Mouse (Mus musculus) gastrocnemius, adult 8-10 months (tissue): Measurements from ENCODE around the gene Camkk2. TPM values are rescaled to one million over a fixed set of nuclear protein-coding genes. Genes with fewer than 3 reads are reported as not detected.

Experiments
- DNase-seq, 2 experiments: peaks; one replicate each; pipeline ENCODE4 v3.0.0; 2022; ENCODE audit warnings: low spot score in 2 of 2
- microRNA-seq: library from miRNA; unstranded; fragments of <30 nt; microRNA quantifications from one replicate; pipeline ENCODE4 v1.2.0, GENCODE M21; 2022
- total RNA-seq, 4 experiments: library from RNA; stranded (reverse); gene quantifications; 2 replicates each; pipeline ENCODE4 v1.2.4; 2022

Gene Camkk2
- total RNA-seq, 4 experiments from 2014 or later = 2.0 to 3.4 (median 3.1) TPM

DNA sequence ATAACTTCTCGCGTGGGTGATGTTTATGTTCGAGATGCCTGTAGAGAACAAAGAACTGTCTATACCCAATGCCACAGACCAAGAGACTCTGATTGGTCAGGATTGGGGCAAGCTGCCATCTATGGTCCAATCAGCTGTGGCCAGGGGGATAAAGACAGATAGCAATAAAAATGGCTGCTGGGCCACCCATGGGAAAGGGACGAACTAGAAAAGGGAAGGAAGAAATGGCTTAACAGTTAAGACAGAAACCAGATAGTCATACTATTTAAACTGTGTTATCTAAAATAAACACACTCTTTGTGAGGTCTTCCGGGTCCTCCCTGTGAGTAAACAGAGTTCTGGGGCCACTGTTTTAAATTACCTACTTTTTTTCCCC lies 78.4 kb downstream of the Camkk2 start:
- DNase-seq = no peak

DNA sequence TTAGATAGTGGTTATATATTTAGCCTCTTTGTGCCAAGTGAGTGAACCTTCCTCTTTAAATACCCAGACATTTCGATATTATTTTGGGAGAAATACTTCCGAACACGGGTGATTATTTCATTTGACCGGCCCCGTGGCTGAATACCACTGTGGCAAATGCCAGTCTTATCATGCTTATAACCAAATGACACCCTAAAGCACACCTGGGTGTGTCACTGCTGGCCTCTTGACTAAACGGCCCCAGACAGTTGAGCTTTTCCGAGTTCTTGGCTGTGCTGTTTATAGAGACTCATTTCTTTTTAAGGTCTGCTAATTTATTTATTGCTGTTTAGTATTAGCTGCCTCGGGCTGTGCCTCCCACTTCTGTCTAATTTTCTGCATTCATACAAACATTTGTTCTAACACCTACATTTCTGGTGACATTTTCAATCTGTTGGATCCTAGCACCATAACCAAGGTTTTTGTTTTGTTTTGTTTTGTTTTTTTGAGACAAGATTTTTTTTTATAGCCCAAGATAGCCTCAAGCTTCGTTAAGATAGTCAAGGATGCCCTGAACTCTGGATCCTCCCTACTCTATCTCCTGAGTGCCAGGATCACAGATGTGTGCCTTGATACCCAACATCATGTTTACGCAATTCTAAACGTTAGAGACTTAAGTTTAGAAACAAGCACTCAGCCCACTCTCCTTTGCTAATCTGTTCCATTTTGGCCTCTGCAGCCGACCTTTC lies 78.9 kb downstream of the Camkk2 start:
- DNase-seq = no peak

- DNase-seq = no peak
Measured at GRCm38 (mm10) chr5:122698701-122699060, 80.5 kb downstream of the Camkk2 start.

DNA sequence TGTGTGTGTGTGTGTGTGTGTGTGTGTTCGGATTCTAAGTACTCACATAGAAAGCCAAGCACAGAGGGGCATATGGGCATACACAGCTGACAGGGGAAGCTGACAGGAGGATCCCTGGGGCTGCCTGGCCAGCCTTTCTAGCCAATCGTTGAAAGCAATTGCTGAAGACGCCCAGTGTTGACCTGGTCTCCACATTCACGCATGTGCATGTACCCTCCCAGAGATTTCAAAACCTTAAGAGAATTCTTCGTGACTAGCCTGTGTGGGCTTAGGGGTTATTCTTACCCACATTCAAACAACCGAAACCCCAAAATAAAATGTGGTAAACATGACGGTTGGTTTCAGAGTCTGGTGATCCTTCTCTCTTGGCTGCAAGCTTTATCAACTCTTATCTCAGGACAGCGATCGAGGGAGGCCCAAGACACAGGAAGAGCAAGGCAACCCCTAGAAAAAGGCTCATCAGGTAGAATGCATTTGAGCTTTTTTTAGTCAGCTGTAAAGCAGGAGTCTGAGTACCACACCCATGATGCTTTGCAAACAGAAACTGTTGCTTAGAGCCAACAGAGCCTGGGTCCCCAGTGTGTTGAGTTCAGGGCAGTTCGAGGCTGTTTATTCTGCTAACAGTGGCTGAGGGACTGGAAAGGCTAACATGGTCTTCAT lies 81.0 kb downstream of the Camkk2 start:
- no peak for DNase-seq

- DNase-seq = no peak
Measured at GRCm38 (mm10) chr5:122695516-122695915, 83.7 kb downstream of the Camkk2 start.

DNA sequence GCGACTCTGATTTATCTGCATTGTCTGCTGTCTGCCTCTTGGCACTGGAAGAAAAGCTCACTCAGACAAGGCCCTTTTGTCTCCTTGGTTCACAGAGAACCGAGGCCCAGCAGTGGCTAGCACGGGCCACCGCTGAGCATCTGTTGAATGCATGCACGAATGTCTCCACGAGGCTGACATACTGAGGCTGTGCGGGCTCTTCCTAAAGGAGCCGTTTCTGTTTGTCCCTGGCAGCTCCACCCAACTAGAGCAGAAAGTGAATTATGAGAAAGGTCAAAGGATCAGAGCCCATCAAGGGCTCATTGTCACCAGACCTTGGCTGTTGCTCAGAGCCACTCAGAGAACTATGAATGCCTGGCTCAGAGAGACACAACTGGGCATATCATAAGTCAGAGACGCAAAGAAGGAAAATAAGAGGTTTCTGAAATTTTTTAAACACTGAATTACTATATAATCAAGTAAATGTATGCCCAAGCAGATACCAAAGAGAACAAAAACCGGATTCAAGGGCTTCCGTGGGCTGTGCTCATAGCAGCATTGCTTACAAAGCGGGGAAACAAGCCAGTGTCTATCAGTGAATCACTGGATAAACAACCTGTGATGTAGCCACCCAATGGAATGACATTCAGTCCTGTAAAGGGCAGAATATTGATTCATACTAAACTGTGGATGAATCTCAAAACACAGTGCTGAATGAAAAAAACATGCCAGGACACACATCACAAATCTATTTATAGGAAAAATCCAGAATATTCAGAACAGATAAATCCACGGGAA lies 85.6 kb downstream of the Camkk2 start:
- DNase-seq = no peak

DNA sequence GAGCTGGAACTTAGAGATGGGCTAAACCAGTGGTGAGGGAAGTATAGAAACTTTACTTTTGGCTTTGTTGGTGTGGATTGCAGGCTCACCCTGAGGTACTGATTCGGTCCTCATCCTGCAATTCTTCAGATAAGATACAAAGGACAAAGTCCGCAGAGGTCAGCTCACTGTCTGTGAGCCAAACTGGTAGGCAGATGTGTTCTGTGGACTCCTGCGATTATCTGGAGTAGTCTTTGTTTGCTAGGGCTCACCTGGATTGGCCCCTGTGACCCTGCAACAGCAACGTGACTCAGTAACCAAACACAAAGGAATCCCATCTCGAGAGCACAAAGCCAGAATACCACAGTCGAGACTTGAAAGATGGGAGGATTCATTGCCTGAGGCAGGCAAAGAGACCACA lies 88.7 kb downstream of the Camkk2 start:
- no peak for DNase-seq

DNA sequence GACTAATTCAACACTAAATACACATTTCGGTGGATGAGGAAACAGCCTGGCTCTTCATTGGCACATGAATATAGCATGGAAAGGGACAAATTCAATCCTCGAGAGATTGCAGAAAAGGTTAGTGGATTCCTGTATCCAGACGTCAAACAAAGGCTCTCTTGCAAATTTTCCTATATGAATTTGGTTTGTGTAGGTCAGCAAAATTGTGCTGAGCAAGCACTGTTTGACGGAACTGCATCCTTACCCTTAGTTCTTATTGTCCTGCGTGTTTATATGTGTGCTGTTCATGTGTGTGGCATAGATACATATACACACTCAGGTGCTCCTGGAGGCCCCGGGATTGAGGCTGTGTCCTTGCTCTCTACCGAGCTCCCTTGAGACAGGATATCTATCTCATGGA lies 90.1 kb downstream of the Camkk2 start:
- no peak for DNase-seq

GRCm38 (mm10) chr5:122687391-122687790 lies 91.8 kb downstream of the Camkk2 start:
- no peak for DNase-seq

- no peak for DNase-seq
Measured at GRCm38 (mm10) chr5:122683926-122684325, 95.3 kb downstream of the Camkk2 start.

- DNase-seq = no peak
Measured at GRCm38 (mm10) chr5:122681276-122681675, 97.9 kb downstream of the Camkk2 start.

Small RNA genes lying within 50 kb of the gene (microRNA-seq; reads per million reads assigned to microRNA genes)
- gene Mir8115 = not detected

Other genes starting within 250 kb of the Camkk2 start
- gene Ift81, start 164.9 kb downstream of the Camkk2 start, total RNA-seq = 1 to 10 TPM; 3.4 to 9.1 (median 5.9) TPM
- gene P2rx7, start 135.5 kb downstream of the Camkk2 start, total RNA-seq = 1 to 10 TPM in 2 of 4 experiments, under 1 TPM in 2; 0.92 to 1.5 (median 1.1) TPM
- gene P2rx4, start 71.9 kb downstream of the Camkk2 start, total RNA-seq = 1 to 10 TPM; 2.0 to 3.5 (median 2.9) TPM
- gene Anapc5, start 41.9 kb upstream of the Camkk2 start, total RNA-seq = 100 to 1,000 TPM; 504 to 612 (median 591) TPM
- 10 to 100 TPM; 19.5 to 28.2 (median 20.1) TPM for gene Rnf34, start 70.6 kb upstream of the Camkk2 start, total RNA-seq
- 10 to 100 TPM; 11.1 to 15.6 (median 13.1) TPM for gene Kdm2b, start 210.4 kb upstream of the Camkk2 start, total RNA-seq
- gene Orai1, start 235.7 kb upstream of the Camkk2 start, total RNA-seq = 10 to 100 TPM; 27.8 to 35.0 (median 29.8) TPM